Mouse (Mus musculus) CH12.LX (cell line): ENCODE data around the gene Slc2a4.

Experiments used
- CTCF ChIP-seq, 2 experiments: IDR thresholded peaks in 1 of 2; conservative IDR thresholded peaks in 1 of 2; 2 replicates each; pipeline ENCODE4 v1.5.1; 2011 to 2012; ENCODE audit warnings: low read depth in 2 of 2, low read length in 2 of 2, improper control_type of control experiment in 1 of 2, inconsistent platforms in 1 of 2, mild to moderate bottlenecking in 1 of 2, moderate library complexity in 1 of 2
- JUN ChIP-seq: IDR thresholded peaks from 2 replicates; pipeline ENCODE4 v1.6.1; 2011; ENCODE audit warnings: low read depth, mild to moderate bottlenecking, low read length, improper control_type of control experiment, moderate library complexity; ENCODE audit not compliant: insufficient read depth
- MAZ ChIP-seq: IDR thresholded peaks from 2 replicates; pipeline ENCODE4 v1.6.1; 2012; ENCODE audit warnings: low read depth, mild to moderate bottlenecking, inconsistent platforms, low read length, improper control_type of control experiment, moderate library complexity
- POLR2A ChIP-seq: IDR thresholded peaks from 2 replicates; pipeline ENCODE4 v1.6.1; 2011; ENCODE audit warnings: low read depth, mild to moderate bottlenecking, improper control_type of control experiment, low read length
- SIN3A ChIP-seq: IDR thresholded peaks from 2 replicates; pipeline ENCODE4 v1.6.1; 2012; ENCODE audit warnings: low read length, improper control_type of control experiment, inconsistent platforms
- ZNF384 ChIP-seq: IDR thresholded peaks from 2 replicates; pipeline ENCODE4 v1.6.1; 2012; ENCODE audit warnings: low read depth, low read length, improper control_type of control experiment, inconsistent platforms

DNA sequence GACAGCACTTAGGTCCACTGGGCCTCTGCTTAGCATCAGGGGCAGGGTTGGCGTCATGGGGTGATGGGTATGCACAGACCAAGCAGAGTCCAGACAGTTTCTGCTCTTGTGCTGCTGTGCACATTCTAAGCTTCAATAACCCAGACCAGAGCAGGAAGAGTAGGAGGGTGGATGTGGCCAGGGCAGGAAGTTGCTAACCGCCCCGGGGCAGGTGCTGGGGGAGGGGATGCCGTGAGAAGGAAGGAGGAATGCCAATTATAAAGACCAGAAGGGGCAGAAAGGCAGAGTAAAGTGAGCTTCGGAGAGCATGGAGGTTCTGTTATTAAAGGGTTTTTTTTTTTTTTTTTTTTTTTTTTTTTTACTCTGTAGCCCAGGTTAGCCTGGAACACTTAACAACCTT lies 53.3 kb downstream of the Slc2a4 start:
- no peak for TF ChIP-seq MAZ
- TF ChIP-seq CTCF (conservative IDR thresholded peaks at IDR 0.05 in 1 of 2, IDR thresholded peaks at IDR 0.05 in 1 of 2; ENCODE audit: low read depth in 2 of 2, low read length in 2 of 2): no peak
- peak; percentile 51; the same call in 1 of the 2 replicates for TF ChIP-seq SIN3A
- peak; percentile 51 for TF ChIP-seq POLR2A
- TF ChIP-seq ZNF384: peak; percentile 82
- no peak for TF ChIP-seq JUN
